Mouse (Mus musculus) cortical plate, adult 2 months (tissue): ENCODE measurements around the gene Rab11fip5.

Source experiments
- CTCF ChIP-seq: fragments of 200-500 bp; IDR thresholded peaks from 2 replicates; pipeline ENCODE4 v1.5.1; 2011; ENCODE audit warnings: mild to moderate bottlenecking, control low read depth, low read length; ENCODE audit not compliant: insufficient read depth; ENCODE audit errors: extremely low read depth
- POLR2A ChIP-seq: fragments of 200-500 bp; IDR thresholded peaks from 2 replicates; pipeline ENCODE4 v1.6.1; 2011; ENCODE audit warnings: mild to moderate bottlenecking, low read length, control low read depth; ENCODE audit not compliant: insufficient read depth; ENCODE audit errors: extremely low read depth

- TF ChIP-seq CTCF (no peak), POLR2A (no peak)
Measured at GRCm38 (mm10) chr6:85332351-85332999, 42.0 kb downstream of the Rab11fip5 start.
